Mouse (Mus musculus) CH12.LX (cell line): ENCODE measurements around the gene Syt3. TPM values are rescaled to one million over a fixed set of nuclear protein-coding genes. Genes with fewer than 3 reads are reported as not detected.

ENCODE experiments used
- DNase-seq: peaks from one replicate; pipeline ENCODE4 v3.0.0-alpha.2; 2013; ENCODE audit errors: extremely low read depth
- H3K27ac ChIP-seq: 2 replicates; pipeline ENCODE4 v1.5.1; 2012; ENCODE audit warnings: low read depth, mild to moderate bottlenecking, control low read depth, moderate library complexity; ENCODE audit not compliant: insufficient read depth
- H3K27me3 ChIP-seq: replicated peaks from 2 replicates; pipeline ENCODE3; 2012; ENCODE audit warnings: inconsistent platforms
- H3K36me3 ChIP-seq, 2 experiments: replicated peaks in 1 of 2; 2 replicates each; pipeline versions ENCODE3 to v1.6.1; 2012; ENCODE audit warnings: inconsistent platforms in 1 of 2, low read length in 1 of 2, mild to moderate bottlenecking in 1 of 2, mixed read lengths in 1 of 2, moderate library complexity in 1 of 2; ENCODE audit not compliant: control insufficient read depth in 1 of 2, insufficient read depth in 1 of 2
- H3K4me1 ChIP-seq, 2 experiments: 2 replicates each; pipeline ENCODE4 v1.6.1; 2012; ENCODE audit warnings: inconsistent platforms in 1 of 2, moderate library complexity in 1 of 2; ENCODE audit not compliant: insufficient read depth in 2 of 2, control insufficient read depth in 1 of 2
- H3K4me2 ChIP-seq: 2 replicates; pipeline ENCODE4 v1.6.1; 2012; ENCODE audit warnings: low read depth, mild to moderate bottlenecking, control low read depth; ENCODE audit not compliant: poor library complexity, insufficient read depth, severe bottlenecking
- H3K4me3 ChIP-seq, 3 experiments: fragments of 150-350 bp in 1 of 3; sonication (generic) in 1 of 3; replicated peaks in 1 of 3; 2 replicates each; pipeline versions ENCODE3 to v1.5.1; 2011 to 2012; ENCODE audit warnings: low read depth in 2 of 3, low read length in 2 of 3, mild to moderate bottlenecking in 2 of 3, moderate library complexity in 2 of 3, control low read depth in 1 of 3, improper control_type of control experiment in 1 of 3, inconsistent platforms in 1 of 3, mixed read lengths in 1 of 3; ENCODE audit not compliant: poor library complexity in 1 of 3
- H3K79me2 ChIP-seq: replicated peaks from 2 replicates; pipeline ENCODE4 v1.6.1; 2012; ENCODE audit warnings: mild to moderate bottlenecking, moderate library complexity; ENCODE audit not compliant: control insufficient read depth, poor library complexity, insufficient read depth, severe bottlenecking; ENCODE audit errors: extremely low read depth
- H3K9ac ChIP-seq: 2 replicates; pipeline ENCODE4 v1.6.1; 2012; ENCODE audit warnings: low read depth, mild to moderate bottlenecking, control low read depth, moderate library complexity; ENCODE audit not compliant: insufficient read depth
- H3K9me3 ChIP-seq: replicated peaks from 2 replicates; pipeline ENCODE3; 2012; ENCODE audit warnings: low read length, inconsistent platforms, mixed read lengths
- BHLHE40 ChIP-seq: IDR thresholded peaks from 2 replicates; pipeline ENCODE4 v1.6.1; 2011; ENCODE audit warnings: mild to moderate bottlenecking, low read depth, low read length, improper control_type of control experiment
- CHD1 ChIP-seq: IDR thresholded peaks from 2 replicates; pipeline ENCODE4 v1.6.1; 2012; ENCODE audit warnings: low read depth, low read length, improper control_type of control experiment, inconsistent platforms
- CHD2 ChIP-seq: IDR thresholded peaks from 2 replicates; pipeline ENCODE4 v1.6.1; 2011; ENCODE audit warnings: low read length, improper control_type of control experiment
- ETS1 ChIP-seq: conservative IDR thresholded peaks from 2 replicates; pipeline ENCODE4 v1.6.1; 2012; ENCODE audit warnings: low read depth, mild to moderate bottlenecking, inconsistent platforms, low read length, improper control_type of control experiment, moderate library complexity
- GABPA ChIP-seq: IDR thresholded peaks from 2 replicates; pipeline ENCODE4 v1.6.1; 2012; ENCODE audit warnings: low read depth, low read length, improper control_type of control experiment, inconsistent platforms; ENCODE audit not compliant: insufficient replicate concordance
- HCFC1 ChIP-seq: IDR thresholded peaks from 2 replicates; pipeline ENCODE4 v1.6.1; 2012; ENCODE audit warnings: low read depth, mild to moderate bottlenecking, inconsistent platforms, low read length, improper control_type of control experiment
- IRF4 ChIP-seq: IDR thresholded peaks from 2 replicates; pipeline ENCODE4 v1.6.1; 2014; ENCODE audit warnings: low read depth, mild to moderate bottlenecking, inconsistent platforms, low read length, improper control_type of control experiment
- JUN ChIP-seq: IDR thresholded peaks from 2 replicates; pipeline ENCODE4 v1.6.1; 2011; ENCODE audit warnings: low read depth, mild to moderate bottlenecking, low read length, improper control_type of control experiment, moderate library complexity; ENCODE audit not compliant: insufficient read depth
- JUND ChIP-seq: conservative IDR thresholded peaks from 2 replicates; pipeline ENCODE4 v1.6.1; 2011; ENCODE audit warnings: low read depth, low read length, improper control_type of control experiment
- MAFK ChIP-seq: IDR thresholded peaks from 2 replicates; pipeline ENCODE4 v1.6.1; 2011; ENCODE audit warnings: low read length, improper control_type of control experiment; ENCODE audit not compliant: insufficient replicate concordance
- MAX ChIP-seq: IDR thresholded peaks from 2 replicates; pipeline ENCODE4 v1.6.1; 2011; ENCODE audit warnings: low read length, improper control_type of control experiment
- MAZ ChIP-seq: IDR thresholded peaks from 2 replicates; pipeline ENCODE4 v1.6.1; 2012; ENCODE audit warnings: low read depth, mild to moderate bottlenecking, inconsistent platforms, low read length, improper control_type of control experiment, moderate library complexity
- MXI1 ChIP-seq: IDR thresholded peaks from 2 replicates; pipeline ENCODE4 v1.6.1; 2011; ENCODE audit warnings: mild to moderate bottlenecking, low read depth, low read length, improper control_type of control experiment
- MYC ChIP-seq: IDR thresholded peaks from 2 replicates; pipeline ENCODE4 v1.6.1; 2011; ENCODE audit warnings: low read depth, mild to moderate bottlenecking, improper control_type of control experiment, low read length
- NRF1 ChIP-seq: IDR thresholded peaks from 2 replicates; pipeline ENCODE4 v1.6.1; 2014; ENCODE audit warnings: low read depth, mild to moderate bottlenecking, inconsistent platforms, low read length, improper control_type of control experiment, moderate library complexity
- PAX5 ChIP-seq: IDR thresholded peaks from 2 replicates; pipeline ENCODE4 v1.6.1; 2012; ENCODE audit warnings: low read length, inconsistent platforms, mixed read lengths
- POLR2A ChIP-seq: IDR thresholded peaks from 2 replicates; pipeline ENCODE4 v1.6.1; 2011; ENCODE audit warnings: low read depth, mild to moderate bottlenecking, improper control_type of control experiment, low read length
- POLR2AphosphoS2 ChIP-seq: IDR thresholded peaks from 2 replicates; pipeline ENCODE4 v1.6.1; 2011; ENCODE audit warnings: low read depth, low read length, improper control_type of control experiment
- RAD21 ChIP-seq: IDR thresholded peaks from 2 replicates; pipeline ENCODE4 v1.6.1; 2011; ENCODE audit warnings: low read depth, mild to moderate bottlenecking, low read length, improper control_type of control experiment, moderate library complexity
- RCOR1 ChIP-seq: conservative IDR thresholded peaks from 2 replicates; pipeline ENCODE4 v1.6.1; 2012; ENCODE audit warnings: low read depth, mild to moderate bottlenecking, inconsistent platforms, low read length, improper control_type of control experiment
- SMC3 ChIP-seq: IDR thresholded peaks from 2 replicates; pipeline ENCODE4 v1.6.1; 2011; ENCODE audit warnings: low read depth, low read length, improper control_type of control experiment
- USF2 ChIP-seq: conservative IDR thresholded peaks from 2 replicates; pipeline ENCODE4 v1.6.1; 2011; ENCODE audit warnings: low read depth, low read length, improper control_type of control experiment
- ZKSCAN1 ChIP-seq: IDR thresholded peaks from 2 replicates; pipeline ENCODE4 v1.6.1; 2012; ENCODE audit warnings: low read depth, inconsistent platforms, low read length, improper control_type of control experiment, borderline replicate concordance
- ZMIZ1 ChIP-seq: IDR thresholded peaks from 2 replicates; pipeline ENCODE4 v1.6.1; 2012; ENCODE audit warnings: low read depth, mild to moderate bottlenecking, inconsistent platforms, low read length, improper control_type of control experiment
- ZNF384 ChIP-seq: IDR thresholded peaks from 2 replicates; pipeline ENCODE4 v1.6.1; 2012; ENCODE audit warnings: low read depth, low read length, improper control_type of control experiment, inconsistent platforms
- dilution Hi-C: fragments of 300-500 bp; cut with MboI; formaldehyde crosslinking; loops from 2 replicates; pipeline ENCODE4 v1.14.3; 2020; ENCODE audit warnings: low sequenced_read_pairs; ENCODE audit not compliant: extremely low pct_unique_long_range_greater_than_20kb, extremely low pct_ligation_motif_present
- in situ Hi-C: fragments of 300-500 bp; cut with MboI; formaldehyde crosslinking; loops from 3 replicates; pipeline ENCODE4 v1.14.3; 2019; ENCODE audit warnings: low sequenced_read_pairs, low pct_ligation_motif_present, low pct_unique_long_range_greater_than_20kb, mixed read lengths
- polyA plus RNA-seq: library from polyadenylated mRNA; unstranded; fragments of >175 nt; gene quantifications from 2 replicates; pipeline ENCODE4 v1.2.1, GENCODE M21; 2012; ENCODE audit warnings: low read depth; ENCODE audit not compliant: insufficient read length
- total RNA-seq, 2 experiments: library from RNA; depleted of rRNA; stranded (reverse); fragments of 300-350 nt in 1 of 2; fragments of >200 nt in 1 of 2; gene quantifications; 2 replicates each; pipeline ENCODE4 v1.2.3; 2012 to 2014

The Syt3 gene
- total and polyA plus RNA-seq, 3 experiments = 0.08 to 0.30 (median 0.11) TPM

- Histone ChIP-seq H3K4me3 (no peak overlapping the region), H3K4me2 (peak overlapping the region; percentile 81; the same call in 1 of the 2 replicates), H3K4me1 (peaks cover 6 to 32% of the 10 kb centered on the region in 2 experiments), H3K79me2 (no peaks in the 10 kb centered on the region), H3K27ac (no peak overlapping the region), H3K9me3 (no peaks in the 10 kb centered on the region), H3K27me3 (peaks cover 68% of the 10 kb centered on the region), H3K36me3 (no peaks in the 10 kb centered on the region), H3K9ac (no peak overlapping the region)
- in situ Hi-C loops (no loop called here), dilution Hi-C loops (no loop called here)
- DNase-seq = peak; percentile 98
- TF ChIP-seq JUN (no peak), MAFK (peak; percentile 62; the same call in 1 of the 2 replicates)
Observed at GRCm38 (mm10) chr7:44433371-44433770, 49.5 kb downstream of the Syt3 start.

GRCm38 (mm10) chr7:44434089-44434488, 50.2 kb downstream of the Syt3 start:
- DNase-seq = peak; percentile 58
- H3K4me3 ChIP-seq = no peak overlapping the region
- no peaks in the 10 kb centered on the region for H3K36me3 ChIP-seq
- H3K27me3 ChIP-seq = peaks cover 69% of the 10 kb centered on the region
- TF ChIP-seq ZNF384 (no peak), NRF1 (peak; percentile 68), RCOR1 (no peak), MAFK (no peak), ZKSCAN1 (no peak), PAX5 (no peak), BHLHE40 (0 out of 2 replicates have a peak, but pooled peaks have one; percentile 15), MYC (no peak), USF2 (no peak), ETS1 (peak; percentile 48), ZMIZ1 (no peak), POLR2A (no peak), RAD21 (no peak), JUND (no peak), POLR2AphosphoS2 (no peak), MXI1 (peak; percentile 57; the same call in 1 of the 2 replicates), CHD1 (no peak), IRF4 (peak; percentile 61; the same call in 1 of the 2 replicates), CHD2 (no peak), GABPA (no peak), SMC3 (no peak), MAZ (no peak), MAX (no peak), HCFC1 (no peak)
- in situ Hi-C loops = no loop called here
- H3K4me2 ChIP-seq = peak overlapping the region; percentile 81
- no peaks in the 10 kb centered on the region for H3K79me2 ChIP-seq
- H3K27ac ChIP-seq = no peak overlapping the region
- dilution Hi-C loops = no loop called here
- no peak overlapping the region for H3K9ac ChIP-seq
- no peaks in the 10 kb centered on the region for H3K9me3 ChIP-seq
- peaks cover 6 to 32% of the 10 kb centered on the region in 2 experiments for H3K4me1 ChIP-seq
